ENCODE assay signal across 11 mouse cellular contexts in the genomic region with DNA sequence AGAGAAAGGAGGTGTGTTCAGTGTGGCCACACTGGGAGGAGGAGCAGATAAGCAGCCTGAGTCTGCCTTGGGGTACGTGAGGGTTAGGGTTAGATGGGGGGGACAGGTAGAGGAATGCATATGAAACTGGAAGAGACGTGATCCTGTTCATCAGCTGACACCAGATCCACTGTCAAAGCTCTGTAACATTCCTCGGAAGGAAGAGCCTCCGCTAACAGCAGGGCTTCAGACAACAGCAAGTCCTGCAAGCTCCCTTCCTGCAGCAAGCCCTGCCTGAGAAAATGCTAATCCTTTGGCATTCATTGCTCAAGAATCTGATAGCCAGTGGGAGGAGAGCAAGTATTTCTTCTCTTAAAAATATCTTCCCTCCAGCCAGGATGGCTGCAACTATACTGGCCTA. TPM values are rescaled to one million over a fixed set of nuclear protein-coding genes. Genes with fewer than 3 reads are reported as not detected.
DNase-seq lines count a peak whose midpoint lies in the region; ATAC-seq and TF ChIP-seq lines count a peak whose summit lies in the region.
"Had no signal": no experiment of that assay in that cellular context is flagged by ENCODE, and none has a peak within 500 bp of the region (broad histone marks: within the 10 kb centered on the region; RNA-seq: fewer than 3 reads in every experiment).

No protein-coding gene starts in this region.

- no peak for TF ChIP-seq POLR2A in thymus, adult 2 months (IDR thresholded peaks at IDR 0.05; ENCODE audit: control insufficient read depth, extremely low read depth, insufficient read depth, low read length, poor library complexity)

- H3K27ac ChIP-seq in heart, embryonic 11.5 days (ENCODE audit: low read depth, low read length): no peak overlapping the region
- H3K27ac ChIP-seq in thymus, adult 2 months (ENCODE audit: control insufficient read depth, insufficient read depth, low read length): peak overlapping the region; percentile 36; the same call in 1 of the 2 replicates
- H3K27ac ChIP-seq in limb, embryonic 12.5 days: 0 out of 2 replicates have a peak overlapping the region, but pooled peaks have one; percentile 17

- 7% methylated on average over 4 of the region's 4 CpGs for WGBS in heart, embryonic 11.5 days (ENCODE audit: insufficient replicate concordance)
- WGBS in thymus, adult 2 months: 90% methylated on average over 4 of the region's 4 CpGs
- WGBS in limb, embryonic 12.5 days: 10% methylated on average over 4 of the region's 4 CpGs

- peaks cover 4% of the 10 kb centered on the region for H3K4me1 ChIP-seq in heart, embryonic 11.5 days (ENCODE audit: control insufficient read depth, insufficient read depth, low read length)
- H3K4me1 ChIP-seq in thymus, adult 2 months (replicated peaks; ENCODE audit: control insufficient read depth, insufficient read depth, low read length): peaks cover 38% of the 10 kb centered on the region
- H3K4me1 ChIP-seq in limb, embryonic 12.5 days (replicated peaks): peaks cover 29% of the 10 kb centered on the region

- H3K4me3 ChIP-seq in heart, embryonic 11.5 days (ENCODE audit: low read depth, low read length): no peak overlapping the region
- no peak overlapping the region for H3K4me3 ChIP-seq in thymus, adult 2 months (ENCODE audit: control insufficient read depth, insufficient read depth, low read length)
- no peak overlapping the region for H3K4me3 ChIP-seq in limb, embryonic 12.5 days (replicated peaks)

- no peaks in the 10 kb centered on the region for H3K9me3 ChIP-seq in heart, embryonic 11.5 days (replicated peaks; ENCODE audit: control insufficient read depth, low read length)
- H3K9me3 ChIP-seq in limb, embryonic 12.5 days: no peaks in the 10 kb centered on the region

- H3K36me3 ChIP-seq in heart, embryonic 11.5 days (ENCODE audit: control insufficient read depth, insufficient read depth, low read length): no peaks in the 10 kb centered on the region
- H3K36me3 ChIP-seq in thymus, adult 2 months (ENCODE audit: control insufficient read depth, insufficient read depth, low read length): no peaks in the 10 kb centered on the region
- no peaks in the 10 kb centered on the region for H3K36me3 ChIP-seq in limb, embryonic 12.5 days

- no peaks in the 10 kb centered on the region for H3K27me3 ChIP-seq in heart, embryonic 11.5 days (ENCODE audit: control insufficient read depth, insufficient read depth, low read length)
- H3K27me3 ChIP-seq in thymus, adult 2 months (ENCODE audit: control insufficient read depth, insufficient read depth, low read length): no peaks in the 10 kb centered on the region
- no peaks in the 10 kb centered on the region for H3K27me3 ChIP-seq in limb, embryonic 12.5 days

- TF ChIP-seq CTCF in thymus, adult 2 months (IDR thresholded peaks at IDR 0.05; ENCODE audit: borderline replicate concordance, control insufficient read depth, extremely low read depth, insufficient read depth, low read length, poor library complexity): no peak

- no peak for DNase-seq in heart, adult 9 months (ENCODE audit: low spot score in 2 of 2)
- DNase-seq in thymus, adult 2 months: no peak
- no peak for DNase-seq in thymus, postnatal 36 days
- DNase-seq in yolk sac, embryonic 10.5 days (ENCODE audit: low spot score): peak; percentile 23
- DNase-seq in right cerebral cortex, postnatal 10 days (ENCODE audit: low spot score in 2 of 2): no peak
- DNase-seq in spleen, postnatal 36 days (ENCODE audit: low spot score in 2 of 2): no peak
- DNase-seq: lung, postnatal 10 days had no signal

- ATAC-seq in heart, embryonic 11.5 days (replicated peaks; ENCODE audit: insufficient number of reproducible peaks, low FRiP score, low TSS enrichment): no peak
- no peak for ATAC-seq in limb, embryonic 12.5 days (ENCODE audit: insufficient number of reproducible peaks, insufficient read depth, low FRiP score, low TSS enrichment, low read depth)
- ATAC-seq: inflammation-experienced regulatory T-cells, adult 6 months had no signal

- H3K4me2 ChIP-seq in heart, embryonic 11.5 days: peak overlapping the region; percentile 29
- H3K4me2 ChIP-seq in limb, embryonic 12.5 days: no peak overlapping the region

- H3K9ac ChIP-seq in heart, embryonic 11.5 days (ENCODE audit: low read depth, low read length): no peak overlapping the region
- H3K9ac ChIP-seq in limb, embryonic 12.5 days (replicated peaks): no peak overlapping the region

RNA-seq across cellular contexts. Expression of gene Insl5, which starts 13.2 kb away (rescaled TPM):
- 0.40 TPM in 1 of 2 replicates, not detected in the other for polyA plus RNA-seq in heart, embryonic 11.5 days (2014; fragmentation: Nextera tagmentation; extraction: Ambion mirVana)
- polyA plus RNA-seq in thymus, adult 2 months (2012; rRNA removed): 15.7 and 19.4 TPM in 2 replicates
- polyA plus RNA-seq in limb, embryonic 12.5 days (2016; fragmentation: Nextera tagmentation; extraction: Ambion mirVana): not detected in 2 replicates
- polyA plus RNA-seq: C2C12; inflammation-experienced regulatory T-cells, adult 6 months had no signal

RNA-seq across cellular contexts. Expression of gene Tctex1d1, which starts 35.1 kb away (rescaled TPM):
- not detected in 2 replicates for polyA plus RNA-seq in heart, embryonic 11.5 days (2014; fragmentation: Nextera tagmentation; extraction: Ambion mirVana)
- 18.1 and 20.0 TPM in 2 replicates for polyA plus RNA-seq in thymus, adult 2 months (2012; rRNA removed)
- polyA plus RNA-seq in limb, embryonic 12.5 days (2016; fragmentation: Nextera tagmentation; extraction: Ambion mirVana): 0.28 and 0.80 TPM in 2 replicates
- polyA plus RNA-seq: C2C12 had no signal

Comparison
In these comparisons a context has a peak if more than half of its experiments do, and no peak if none do; other contexts are left out.
1. RNA of gene Insl5, which starts 13.2 kb away (polyA plus RNA-seq): 15.7 to 19.4 TPM in thymus, adult 2 months; 0.40 TPM in heart, embryonic 11.5 days and not detected in limb, embryonic 12.5 days; every median in the first group is over 10 times any median in the second.
2. RNA of gene Tctex1d1, which starts 35.1 kb away (polyA plus RNA-seq): 18.1 to 20.0 TPM in thymus, adult 2 months; 0.28 to 0.80 TPM in limb, embryonic 12.5 days and not detected in heart, embryonic 11.5 days; every median in the first group is over 10 times any median in the second.